Mouse (Mus musculus): ENCODE results near the gene Epas1. TPM values are rescaled to one million over a fixed set of nuclear protein-coding genes. Genes with fewer than 3 reads are reported as not detected.
A peak's percentile ranks its signal among the peaks of the same experiment; 100 is the strongest.

Epas1 gene
- total RNA-seq, 2 experiments from 2014 or later, result 93.6 to 97.0 TPM

DNA sequence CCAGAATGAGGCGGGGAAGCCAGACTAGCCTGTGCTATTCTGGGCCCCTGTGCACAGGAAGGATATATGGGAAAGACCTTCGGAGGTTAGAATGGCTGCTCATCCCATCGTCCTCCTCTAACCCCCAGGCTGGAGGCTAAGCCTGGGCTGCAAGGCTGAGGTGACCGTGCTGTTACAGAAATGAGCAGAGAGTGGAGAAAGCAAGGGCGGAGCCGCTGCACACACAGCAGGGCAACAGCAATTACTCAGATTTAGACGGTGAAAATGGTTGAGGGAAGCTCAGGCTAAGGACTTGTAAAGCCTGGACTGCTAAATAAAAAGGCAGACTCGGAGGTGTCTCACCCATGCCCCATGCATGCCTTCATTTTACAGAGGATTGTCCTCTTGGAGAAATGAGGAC, 45.0 kb downstream of the Epas1 start:
- no peak for TF ChIP-seq CTCF (IDR thresholded peaks at IDR 0.05)
- Histone ChIP-seq H3K27ac (no peak overlapping the region), H3K4me3 (no peak overlapping the region)
- intact Hi-C loops (cut with DNase I), result loop anchor here (2.0 kb wide), 1 partner anchor 18 kb away; no protein-coding TSS in a partner anchor
- no peak for DNase-seq (ENCODE audit: extremely low spot score in 1 of 2, low spot score in 2 of 2)

DNA sequence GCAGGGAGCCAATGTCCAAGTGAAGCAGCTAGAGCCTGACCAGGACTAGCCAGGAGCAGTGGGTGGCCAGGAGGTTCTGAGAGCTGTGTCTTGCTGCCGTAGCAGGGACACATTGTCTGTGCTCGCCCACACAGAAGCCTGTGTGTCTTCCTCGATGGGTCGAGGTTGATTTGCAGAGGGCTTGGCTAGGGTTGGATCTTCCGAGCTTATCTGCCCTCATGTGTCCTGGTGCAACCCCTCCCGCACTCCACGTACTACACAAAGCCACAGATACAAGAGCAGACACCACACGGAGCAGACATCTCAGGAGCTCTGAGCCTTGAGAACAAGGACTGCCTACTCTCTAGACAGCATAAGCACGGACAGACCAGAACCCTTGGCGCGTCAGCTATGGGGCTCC, 45.5 kb downstream of the Epas1 start:
- DNase-seq (ENCODE audit: extremely low spot score in 1 of 2, low spot score in 2 of 2), result no peak
- no peak for TF ChIP-seq CTCF (IDR thresholded peaks at IDR 0.05)
- Histone ChIP-seq H3K4me3 (no peak overlapping the region), H3K27ac (no peak overlapping the region)
- intact Hi-C loops (cut with DNase I), result loop anchor here (2.0 kb wide), 1 partner anchor 18 kb away; no protein-coding TSS in a partner anchor

DNA sequence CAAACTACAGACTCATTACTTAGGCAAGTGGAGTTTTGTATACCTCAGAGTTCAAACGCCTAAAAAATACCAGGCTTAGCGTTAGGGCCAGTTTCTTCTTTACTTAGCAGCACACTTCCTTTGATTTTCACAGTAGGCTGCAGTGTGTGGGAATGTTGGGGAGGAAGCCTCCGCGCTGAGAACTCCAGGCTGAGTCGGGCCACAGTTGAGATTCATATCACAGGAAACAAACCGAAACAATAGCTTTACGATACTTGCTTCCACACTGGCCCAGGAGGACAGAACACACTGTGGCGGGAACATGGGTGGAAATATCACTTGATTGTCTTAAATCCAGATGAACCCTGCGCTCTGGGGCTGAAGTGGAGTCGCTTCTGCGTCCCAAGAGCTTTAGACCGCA, 47.0 kb downstream of the Epas1 start:
- Histone ChIP-seq H3K27ac (peak overlapping the region; percentile 55), H3K4me3 (no peak overlapping the region)
- intact Hi-C loops (cut with DNase I), result loop anchor here (5.0 kb wide), 1 partner anchor 43 kb away; no protein-coding TSS in a partner anchor
- no peak for DNase-seq (ENCODE audit: extremely low spot score in 1 of 2, low spot score in 2 of 2)
- TF ChIP-seq CTCF (IDR thresholded peaks at IDR 0.05), result no peak

DNA sequence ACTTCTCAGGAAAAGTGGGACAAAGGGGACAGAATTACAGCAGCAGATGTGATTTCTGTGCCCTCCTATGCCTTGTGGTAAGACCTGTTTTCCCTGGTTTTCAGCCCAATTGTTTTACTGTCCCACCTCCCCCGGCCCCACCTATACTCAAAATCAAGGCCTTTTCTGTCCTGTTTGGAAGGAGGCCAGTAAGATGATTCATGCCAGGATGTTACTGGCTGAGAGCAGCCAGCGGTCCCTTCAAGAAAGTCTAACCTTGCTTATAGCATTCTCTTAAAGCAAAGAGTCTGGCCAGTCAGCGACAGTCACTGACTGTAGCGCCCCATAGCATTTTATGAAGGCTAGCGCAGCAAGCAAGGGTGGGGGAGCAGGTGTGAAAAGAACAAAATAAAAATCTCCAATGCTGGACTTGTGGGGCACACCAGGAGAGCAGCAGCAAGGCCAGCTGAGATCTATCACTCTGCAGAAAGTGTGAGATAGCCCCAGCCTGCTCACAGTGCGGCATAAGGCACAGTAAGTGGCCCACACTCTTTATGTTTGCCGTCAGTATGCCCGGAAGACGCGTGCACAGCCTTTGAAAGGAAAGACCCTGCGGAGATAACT, 47.8 kb downstream of the Epas1 start:
- peak in 1 of 2 experiments; percentile 18 for DNase-seq (ENCODE audit: extremely low spot score in 1 of 2, low spot score in 2 of 2)
- H3K4me3 ChIP-seq, result no peak overlapping the region
- no peak for TF ChIP-seq CTCF (IDR thresholded peaks at IDR 0.05)
- intact Hi-C loops (cut with DNase I), result loop anchor here (5.0 kb wide), 1 partner anchor 44 kb away; no protein-coding TSS in a partner anchor
- H3K27ac ChIP-seq, result peak overlapping the region; percentile 55

DNA sequence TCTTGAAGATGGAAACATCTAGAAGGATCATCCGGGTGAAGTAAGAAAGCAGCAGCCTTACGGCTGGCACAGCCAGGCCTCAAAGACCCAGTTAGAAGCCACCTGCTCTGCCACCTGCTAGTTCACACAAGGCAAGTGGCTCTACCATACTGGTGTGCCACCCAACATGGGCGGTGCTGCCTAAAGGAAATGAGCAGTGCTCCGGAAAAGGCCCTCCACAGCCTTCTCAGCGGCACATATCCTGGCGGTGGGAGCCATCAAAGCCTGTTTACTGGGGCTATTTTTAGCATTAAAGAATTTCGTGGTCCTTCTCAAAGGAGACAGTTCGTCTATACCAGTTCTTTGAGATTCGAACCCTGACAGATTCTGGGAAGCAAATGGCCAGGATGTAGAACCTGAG, 48.4 kb downstream of the Epas1 start:
- DNase-seq (ENCODE audit: extremely low spot score in 1 of 2, low spot score in 2 of 2), result no peak
- peak overlapping the region; percentile 55 for H3K27ac ChIP-seq
- intact Hi-C loops (cut with DNase I), result loop anchor here (5.0 kb wide), 1 partner anchor 45 kb away; no protein-coding TSS in a partner anchor
- no peak overlapping the region for H3K4me3 ChIP-seq
- no peak; the same call in 1 of the 2 replicates for TF ChIP-seq CTCF (IDR thresholded peaks at IDR 0.05)

DNA sequence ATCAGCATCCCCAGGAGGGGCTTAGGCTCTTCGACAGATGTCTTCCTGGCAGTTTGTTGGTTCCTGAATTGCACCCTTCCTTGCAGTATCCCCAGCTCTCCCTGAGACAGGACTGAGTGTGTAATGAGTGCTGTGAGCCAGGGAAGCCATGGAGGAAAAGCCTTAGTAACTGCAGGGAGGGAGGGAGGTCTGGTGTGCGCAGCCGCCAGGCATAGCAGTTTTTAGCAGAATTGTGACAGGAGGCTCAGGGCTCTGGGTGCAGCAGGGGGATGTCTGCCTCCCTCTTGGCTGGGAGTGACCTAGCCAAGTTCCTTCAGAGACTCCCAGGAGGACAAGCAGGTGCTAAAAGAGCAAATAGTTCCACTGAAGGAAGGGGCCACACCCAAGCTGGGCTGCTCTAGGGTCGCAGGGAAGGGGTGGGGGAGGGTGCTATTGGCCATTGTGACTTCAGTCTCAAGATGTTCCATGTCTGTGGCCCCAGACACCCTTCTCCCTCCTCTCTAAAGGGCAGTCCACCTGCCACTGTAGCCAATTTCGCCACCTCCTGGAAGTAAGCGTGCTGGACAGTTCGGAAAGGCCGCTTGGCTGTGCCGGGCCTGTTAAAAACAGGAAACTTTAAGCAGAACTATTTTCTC, 49.0 kb downstream of the Epas1 start:
- peak; percentile 45 for TF ChIP-seq CTCF (IDR thresholded peaks at IDR 0.05)
- intact Hi-C loops (cut with DNase I), result loop anchor here (5.0 kb wide), 1 partner anchor 45 kb away; no protein-coding TSS in a partner anchor
- no peak overlapping the region for H3K4me3 ChIP-seq
- peak overlapping the region; percentile 55 for H3K27ac ChIP-seq
- no peak for DNase-seq (ENCODE audit: extremely low spot score in 1 of 2, low spot score in 2 of 2)

DNA sequence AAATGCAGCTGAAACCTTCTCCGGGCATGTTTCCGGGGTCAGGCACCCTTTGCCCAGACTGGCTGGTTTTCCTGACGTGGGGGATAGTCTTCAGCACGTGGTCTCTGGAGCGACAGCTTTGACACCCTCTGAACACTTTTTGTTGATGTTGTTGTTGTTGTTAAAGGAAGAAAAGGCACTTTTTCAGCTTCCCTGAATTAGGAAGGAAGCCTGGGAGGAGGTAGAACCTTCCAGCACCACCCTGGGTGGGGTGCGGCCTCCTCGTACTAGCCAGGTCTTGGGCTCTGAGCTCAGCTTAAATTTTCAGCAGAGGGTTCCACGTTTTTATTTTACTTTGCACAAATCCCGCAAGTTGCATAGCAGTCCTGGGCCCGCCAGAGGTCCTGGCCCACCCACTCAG, 49.6 kb downstream of the Epas1 start:
- Histone ChIP-seq H3K27ac (peak overlapping the region; percentile 55; the same call in 1 of the 2 replicates), H3K4me3 (no peak overlapping the region)
- intact Hi-C loops (cut with DNase I), result loop anchor here (5.0 kb wide), 1 partner anchor 46 kb away; no protein-coding TSS in a partner anchor
- no peak for DNase-seq (ENCODE audit: extremely low spot score in 1 of 2, low spot score in 2 of 2)
- no peak for TF ChIP-seq CTCF (IDR thresholded peaks at IDR 0.05)

DNA sequence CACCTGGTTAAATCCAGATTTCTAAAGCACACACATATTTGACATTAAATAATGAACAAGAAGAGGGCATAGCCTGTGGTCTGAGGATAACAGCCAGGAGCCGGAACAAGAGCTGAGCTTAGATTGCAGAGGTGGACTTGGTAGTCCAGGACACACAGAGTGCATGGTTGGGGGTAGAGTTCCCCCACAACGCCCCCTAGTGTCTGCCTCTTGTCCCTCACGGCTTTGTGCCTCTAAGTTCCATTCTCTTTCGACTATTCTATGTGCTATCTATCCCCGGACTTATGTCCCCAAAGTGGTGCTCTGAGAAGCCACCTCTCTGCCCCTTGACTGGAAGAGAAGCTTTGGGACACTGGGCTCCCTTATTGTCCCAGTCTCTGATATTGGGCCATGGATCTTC, 50.2 kb downstream of the Epas1 start:
- intact Hi-C loops (cut with DNase I), result loop anchor here (5.0 kb wide), 1 partner anchor 46 kb away; no protein-coding TSS in a partner anchor

DNA sequence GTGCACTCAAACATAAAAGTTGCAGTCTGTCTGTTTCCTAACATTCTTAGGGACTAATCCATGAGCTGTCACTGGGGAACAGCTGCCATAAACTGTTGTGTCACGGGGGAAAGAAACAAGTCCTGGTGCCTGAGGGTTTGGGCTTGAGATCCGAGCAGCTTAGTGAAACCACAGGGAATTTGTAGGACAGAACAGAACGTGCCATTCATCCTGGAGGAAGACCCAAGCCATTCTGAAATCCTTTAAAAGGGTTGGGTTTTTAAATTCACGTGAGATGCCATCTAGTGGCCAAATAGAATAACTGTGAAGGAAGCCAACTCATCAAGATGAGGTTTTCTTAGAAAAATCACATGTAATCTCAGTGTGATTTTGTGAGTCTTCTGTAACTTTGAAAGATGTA, 58.5 kb downstream of the Epas1 start:
- no peak overlapping the region for H3K4me3 ChIP-seq
- DNase-seq (ENCODE audit: extremely low spot score in 1 of 2, low spot score in 2 of 2), result no peak
- H3K27ac ChIP-seq, result no peak overlapping the region
- peak; percentile 79 for TF ChIP-seq CTCF (IDR thresholded peaks at IDR 0.05)
- intact Hi-C loops (cut with DNase I), result loop anchor here (1.0 to 2.0 kb wide), 3 partner anchors 277 to 652 kb away; no protein-coding TSS in a partner anchor

More for the DNA sequence above, 50.2 kb downstream of the Epas1 start:
- Histone ChIP-seq H3K4me3 (no peak overlapping the region), H3K27ac (no peak overlapping the region; the same call in 1 of the 2 replicates)
- TF ChIP-seq CTCF (IDR thresholded peaks at IDR 0.05), result peak; percentile 29
- DNase-seq (ENCODE audit: extremely low spot score in 1 of 2, low spot score in 2 of 2), result no peak

DNA sequence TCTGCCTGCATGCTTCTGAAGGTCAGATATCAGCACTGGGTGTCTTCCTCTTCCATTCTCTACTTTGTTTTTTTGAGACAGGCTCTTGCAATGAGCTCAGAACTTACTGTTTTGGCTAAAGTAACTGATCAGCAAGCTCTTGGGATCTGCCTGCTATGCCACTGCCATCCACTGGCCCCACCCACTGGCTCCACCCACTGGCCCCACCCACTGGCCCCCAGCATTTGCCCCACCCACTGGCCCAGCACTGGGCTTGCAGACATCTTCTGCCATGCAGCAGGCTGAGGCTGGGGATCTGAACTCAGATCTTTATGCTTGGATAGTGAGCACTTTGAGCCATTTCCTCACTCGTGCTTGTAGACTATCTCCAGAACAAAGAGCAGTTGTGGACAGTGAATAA, 60.8 kb downstream of the Epas1 start:
- H3K4me3 ChIP-seq, result no peak overlapping the region
- TF ChIP-seq CTCF (IDR thresholded peaks at IDR 0.05), result no peak
- intact Hi-C loops (cut with DNase I), result no loop called here
- DNase-seq (ENCODE audit: extremely low spot score in 1 of 2, low spot score in 2 of 2), result no peak
- no peak overlapping the region for H3K27ac ChIP-seq

DNA sequence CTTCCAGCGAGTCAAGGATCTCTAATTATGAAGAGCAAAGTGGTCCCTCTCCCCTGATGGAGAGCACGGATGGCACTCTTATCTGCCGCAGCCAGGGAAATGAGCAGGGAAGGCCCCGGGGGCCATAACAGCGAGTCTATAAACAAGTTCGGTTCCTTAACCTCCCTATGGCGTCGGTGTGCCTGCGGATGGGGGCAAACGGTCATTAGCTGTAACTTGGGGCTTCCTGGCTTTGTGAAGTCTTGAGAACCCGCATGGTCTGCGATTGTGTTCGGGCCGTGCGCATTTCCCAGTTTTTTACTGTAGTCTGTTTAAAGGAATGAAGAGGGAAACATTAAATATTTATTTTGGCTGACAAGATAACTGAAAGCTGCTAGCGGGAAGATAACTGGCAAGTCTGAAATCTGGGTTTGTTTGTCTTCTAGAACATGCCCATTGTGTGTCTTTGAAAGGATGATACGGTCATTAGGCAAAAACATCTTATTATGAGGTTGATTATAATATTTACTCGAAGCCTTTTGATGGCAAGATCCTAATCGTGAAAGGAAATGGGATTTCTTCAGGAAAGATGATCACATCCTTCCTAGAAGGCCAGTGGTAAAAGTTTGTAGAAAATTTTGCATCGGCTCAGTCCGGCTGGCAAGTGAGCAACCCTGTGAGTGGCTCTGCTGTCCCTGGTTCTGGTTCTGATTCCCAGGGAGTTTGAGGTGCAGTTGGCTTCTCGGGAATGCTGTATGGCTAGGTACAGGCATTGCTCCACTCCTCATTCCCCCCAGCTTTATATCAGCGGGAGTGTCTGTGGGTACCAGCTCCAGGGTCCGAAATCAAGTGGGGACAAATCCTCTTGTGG, 61.7 kb downstream of the Epas1 start:
- no peak overlapping the region for H3K4me3 ChIP-seq
- no peak for TF ChIP-seq CTCF (IDR thresholded peaks at IDR 0.05)
- intact Hi-C loops (cut with DNase I), result no loop called here
- no peak for DNase-seq (ENCODE audit: extremely low spot score in 1 of 2, low spot score in 2 of 2)
- no peak overlapping the region for H3K27ac ChIP-seq

All from left cerebral cortex, adult 2 months (tissue).